Mouse (Mus musculus) midbrain, embryonic 14.5 days (tissue): ENCODE results near the gene Wwp2. TPM values are rescaled to one million over a fixed set of nuclear protein-coding genes. Genes with fewer than 3 reads are reported as not detected.
A peak's percentile ranks its signal among the peaks of the same experiment; 100 is the strongest.

Experiments used
- ATAC-seq: fragments of 200-750 bp; cut with Nextera tagmentation; 2 replicates; pipeline ENCODE4 v1.8.0; 2017; ENCODE audit warnings: moderate number of reproducible peaks, moderate library complexity; ENCODE audit not compliant: low FRiP score, low TSS enrichment
- DNase-seq: peaks from one replicate; pipeline ENCODE4 v3.0.0-alpha.2; 2015
- H3K27ac ChIP-seq: fragments of 300-500 bp; sonication (generic); replicated peaks from 2 replicates; pipeline ENCODE4 v1.5.1; 2014; ENCODE audit warnings: mild to moderate bottlenecking, low read depth, low read length, moderate library complexity
- H3K27me3 ChIP-seq: fragments of 300-500 bp; sonication (generic); 2 replicates; pipeline ENCODE4 v1.6.1; 2014; ENCODE audit warnings: low read length, control low read depth, mixed read lengths; ENCODE audit not compliant: control insufficient read depth, insufficient read depth
- H3K36me3 ChIP-seq: fragments of 300-500 bp; sonication (generic); 2 replicates; pipeline ENCODE4 v1.6.1; 2014; ENCODE audit warnings: low read length, control low read depth; ENCODE audit not compliant: control insufficient read depth, insufficient read depth
- H3K4me1 ChIP-seq: fragments of 300-500 bp; sonication (generic); 2 replicates; pipeline ENCODE4 v1.6.1; 2014; ENCODE audit warnings: mild to moderate bottlenecking, antibody characterized with exemption, low read length, control low read depth; ENCODE audit not compliant: control insufficient read depth, insufficient read depth
- H3K4me2 ChIP-seq: fragments of 300-500 bp; sonication (generic); 2 replicates; pipeline ENCODE4 v1.6.1; 2014; ENCODE audit warnings: mild to moderate bottlenecking, low read length, moderate library complexity
- H3K4me3 ChIP-seq: fragments of 300-500 bp; sonication (generic); replicated peaks from 2 replicates; pipeline ENCODE4 v1.5.1; 2014; ENCODE audit warnings: low read depth, low read length
- H3K9ac ChIP-seq: fragments of 300-500 bp; sonication (generic); replicated peaks from 2 replicates; pipeline ENCODE4 v1.6.1; 2014; ENCODE audit warnings: mild to moderate bottlenecking, low read length, moderate library complexity
- H3K9me3 ChIP-seq: fragments of 300-500 bp; sonication (generic); 2 replicates; pipeline ENCODE4 v1.6.1; 2016; ENCODE audit warnings: low read length, control low read depth, mixed read lengths; ENCODE audit not compliant: control insufficient read depth
- WGBS: fragments of 180-500 bp; shearing (Covaris S2); extraction: QIAGEN DNeasy Blood & Tissue Kit; methylation state at CpG from one replicate; pipeline ENCODE4 v1.1.7; 2014; 5-methylcytosine and 5-hydroxymethylcytosine counted together
- polyA plus RNA-seq: library from polyadenylated mRNA; unstranded; fragments of >200 nt; fragmentation: Nextera tagmentation; extraction: Ambion mirVana; gene quantifications from 2 replicates; pipeline ENCODE4 v1.2.1, GENCODE M21; 2014

Wwp2 gene
- polyA plus RNA-seq, 1 experiment from 2014 or later = 50.5 TPM

- no peak overlapping the region for H3K27ac ChIP-seq
- no peaks in the 10 kb centered on the region for H3K4me1 ChIP-seq
- ATAC-seq = no peak
- no peak overlapping the region for H3K9ac ChIP-seq
- no peak for DNase-seq
- no peak overlapping the region for H3K4me3 ChIP-seq
- H3K36me3 ChIP-seq = peaks cover 27% of the 10 kb centered on the region
- H3K27me3 ChIP-seq = no peaks in the 10 kb centered on the region
- no peaks in the 10 kb centered on the region for H3K9me3 ChIP-seq
- no peak overlapping the region for H3K4me2 ChIP-seq
- 90% methylated on average over 4 of the region's 4 CpGs for WGBS
These were observed 105.2 kb downstream of the Wwp2 start for GRCm38 (mm10) chr8:107541369-107541768.

GRCm38 (mm10) chr8:107542151-107542550 lies 106.0 kb downstream of the Wwp2 start:
- H3K9me3 ChIP-seq = no peaks in the 10 kb centered on the region
- H3K36me3 ChIP-seq = peaks cover 35% of the 10 kb centered on the region
- H3K27ac ChIP-seq = no peak overlapping the region
- 85% methylated on average over 3 of the region's 3 CpGs for WGBS
- no peak overlapping the region for H3K4me2 ChIP-seq
- no peaks in the 10 kb centered on the region for H3K27me3 ChIP-seq
- no peak for ATAC-seq
- H3K4me1 ChIP-seq = no peaks in the 10 kb centered on the region
- no peak overlapping the region for H3K4me3 ChIP-seq
- DNase-seq = no peak
- H3K9ac ChIP-seq = no peak overlapping the region

GRCm38 (mm10) chr8:107543714-107544113 lies 107.5 kb downstream of the Wwp2 start:
- Histone ChIP-seq H3K27ac (no peak overlapping the region), H3K27me3 (no peaks in the 10 kb centered on the region), H3K9ac (no peak overlapping the region), H3K36me3 (peaks cover 36% of the 10 kb centered on the region), H3K4me2 (no peak overlapping the region), H3K9me3 (no peaks in the 10 kb centered on the region), H3K4me1 (no peaks in the 10 kb centered on the region), H3K4me3 (no peak overlapping the region)
- 95% methylated on average over 10 of the region's 11 CpGs for WGBS
- DNase-seq = no peak
- ATAC-seq = no peak

- WGBS = 89% methylated on average over 8 of the region's 8 CpGs
- H3K27ac ChIP-seq = no peak overlapping the region
- H3K4me1 ChIP-seq = no peaks in the 10 kb centered on the region
- H3K36me3 ChIP-seq = peaks cover 40% of the 10 kb centered on the region
- H3K9me3 ChIP-seq = no peaks in the 10 kb centered on the region
- DNase-seq = no peak
- no peaks in the 10 kb centered on the region for H3K27me3 ChIP-seq
- H3K4me3 ChIP-seq = no peak overlapping the region
- no peak for ATAC-seq
- no peak overlapping the region for H3K4me2 ChIP-seq
- H3K9ac ChIP-seq = no peak overlapping the region
These were observed 108.0 kb downstream of the Wwp2 start for GRCm38 (mm10) chr8:107544211-107544610.

- Histone ChIP-seq H3K4me2 (no peak overlapping the region), H3K4me1 (no peaks in the 10 kb centered on the region), H3K9ac (no peak overlapping the region), H3K27me3 (no peaks in the 10 kb centered on the region), H3K27ac (0 out of 2 replicates have a peak overlapping the region, but pooled peaks have one; percentile 20), H3K9me3 (no peaks in the 10 kb centered on the region), H3K36me3 (peaks cover 45% of the 10 kb centered on the region), H3K4me3 (no peak overlapping the region)
- DNase-seq (no peak), ATAC-seq (no peak)
- WGBS = 80% methylated on average over 10 of the region's 10 CpGs
These were observed 108.5 kb downstream of the Wwp2 start for GRCm38 (mm10) chr8:107544651-107545174.

GRCm38 (mm10) chr8:107545621-107546152 lies 109.5 kb downstream of the Wwp2 start:
- WGBS = 95% methylated on average over 11 of the region's 11 CpGs
- ATAC-seq (no peak), DNase-seq (no peak)
- Histone ChIP-seq H3K27me3 (no peaks in the 10 kb centered on the region), H3K4me1 (no peaks in the 10 kb centered on the region), H3K4me3 (no peak overlapping the region), H3K9ac (no peak overlapping the region), H3K36me3 (peaks cover 51% of the 10 kb centered on the region), H3K4me2 (no peak overlapping the region), H3K27ac (no peak overlapping the region), H3K9me3 (no peaks in the 10 kb centered on the region)

- DNase-seq (no peak), ATAC-seq (no peak)
- Histone ChIP-seq H3K4me3 (no peak overlapping the region), H3K27me3 (no peaks in the 10 kb centered on the region), H3K9ac (no peak overlapping the region), H3K36me3 (peaks cover 53% of the 10 kb centered on the region), H3K9me3 (no peaks in the 10 kb centered on the region), H3K27ac (no peak overlapping the region), H3K4me2 (no peak overlapping the region), H3K4me1 (no peaks in the 10 kb centered on the region)
- WGBS = 97% methylated on average over 4 of the region's 4 CpGs
These were observed 110.0 kb downstream of the Wwp2 start for GRCm38 (mm10) chr8:107546154-107546553.

- ATAC-seq = no peak
- no peak overlapping the region for H3K4me2 ChIP-seq
- H3K9ac ChIP-seq = no peak overlapping the region
- no peak overlapping the region for H3K4me3 ChIP-seq
- no peak overlapping the region for H3K27ac ChIP-seq
- H3K9me3 ChIP-seq = no peaks in the 10 kb centered on the region
- H3K4me1 ChIP-seq = no peaks in the 10 kb centered on the region
- no peaks in the 10 kb centered on the region for H3K27me3 ChIP-seq
- peaks cover 49% of the 10 kb centered on the region for H3K36me3 ChIP-seq
- 95% methylated on average over 8 of the region's 8 CpGs for WGBS
- no peak for DNase-seq
These were observed 110.7 kb downstream of the Wwp2 start for GRCm38 (mm10) chr8:107546817-107547216.

GRCm38 (mm10) chr8:107552234-107552633 lies 116.1 kb downstream of the Wwp2 start:
- ATAC-seq = no peak
- Histone ChIP-seq H3K9me3 (no peaks in the 10 kb centered on the region), H3K4me2 (no peak overlapping the region), H3K27ac (no peak overlapping the region), H3K36me3 (peaks cover 41% of the 10 kb centered on the region), H3K4me1 (no peaks in the 10 kb centered on the region), H3K9ac (no peak overlapping the region), H3K27me3 (no peaks in the 10 kb centered on the region), H3K4me3 (no peak overlapping the region)
- DNase-seq = no peak
- WGBS = 18% methylated on average over 6 of the region's 6 CpGs
